Mouse (Mus musculus) heart, embryonic 14.5 days (tissue): ENCODE measurements at regions not wholly inside any gene's neighbourhood (a gene's known extent, or its start where the extent isn't known, plus 50 kb on each side); places are given as distances from the start of the nearest gene placed in this dataset.

ENCODE experiments used
- ATAC-seq: fragments of 200-750 bp; cut with Nextera tagmentation; 2 replicates; pipeline ENCODE4 v1.8.0; 2017; ENCODE audit warnings: low read depth, moderate TSS enrichment; ENCODE audit not compliant: insufficient number of reproducible peaks, insufficient read depth, low FRiP score
- H3K27ac ChIP-seq, 2 experiments: fragments of 200-500 bp in 1 of 2; fragments of 300-500 bp in 1 of 2; sonication (generic) in 1 of 2; replicated peaks in 1 of 2; 2 replicates each; pipeline ENCODE4 v1.5.1; 2012 to 2014; ENCODE audit warnings: low read depth in 2 of 2, low read length in 2 of 2, control low read depth in 1 of 2, mild to moderate bottlenecking in 1 of 2, mixed read lengths in 1 of 2; ENCODE audit not compliant: control insufficient read depth in 1 of 2, insufficient read depth in 1 of 2
- H3K27me3 ChIP-seq: fragments of 300-500 bp; sonication (generic); 2 replicates; pipeline ENCODE4 v1.6.1; 2014; ENCODE audit warnings: mild to moderate bottlenecking, low read length, control low read depth; ENCODE audit not compliant: control insufficient read depth, insufficient read depth
- H3K36me3 ChIP-seq: fragments of 300-500 bp; sonication (generic); 2 replicates; pipeline ENCODE4 v1.6.1; 2014; ENCODE audit warnings: mild to moderate bottlenecking, control low read depth, low read length, mixed read lengths; ENCODE audit not compliant: control insufficient read depth, insufficient read depth
- H3K4me1 ChIP-seq, 2 experiments: fragments of 200-500 bp in 1 of 2; fragments of 300-500 bp in 1 of 2; sonication (generic) in 1 of 2; 2 replicates each; pipeline ENCODE4 v1.6.1; 2012 to 2014; ENCODE audit warnings: low read length in 2 of 2, control low read depth in 1 of 2, mixed read lengths in 1 of 2; ENCODE audit not compliant: control insufficient read depth in 2 of 2, insufficient read depth in 2 of 2
- H3K4me2 ChIP-seq: fragments of 300-500 bp; sonication (generic); 2 replicates; pipeline ENCODE4 v1.6.1; 2014; ENCODE audit warnings: mild to moderate bottlenecking, low read length
- H3K4me3 ChIP-seq, 2 experiments: fragments of 200-500 bp in 1 of 2; fragments of 300-500 bp in 1 of 2; sonication (generic) in 1 of 2; 2 replicates each; pipeline ENCODE4 v1.5.1; 2012 to 2014; ENCODE audit warnings: low read length in 2 of 2, mild to moderate bottlenecking in 2 of 2, control low read depth in 1 of 2, low read depth in 1 of 2, moderate library complexity in 1 of 2; ENCODE audit not compliant: control insufficient read depth in 1 of 2, insufficient read depth in 1 of 2
- H3K9ac ChIP-seq: fragments of 300-500 bp; sonication (generic); 2 replicates; pipeline ENCODE4 v1.6.1; 2014; ENCODE audit warnings: mild to moderate bottlenecking, low read length
- H3K9me3 ChIP-seq: fragments of 300-500 bp; sonication (generic); 2 replicates; pipeline ENCODE4 v1.6.1; 2016; ENCODE audit warnings: low read length, control low read depth; ENCODE audit not compliant: control insufficient read depth
- WGBS: fragments of 180-500 bp; shearing (Covaris S2); extraction: QIAGEN DNeasy Blood & Tissue Kit; methylation state at CpG from one replicate; pipeline ENCODE4 v1.1.7; 2014; 5-methylcytosine and 5-hydroxymethylcytosine counted together

- Histone ChIP-seq H3K27ac (no peak overlapping the region), H3K4me3 (no peak overlapping the region), H3K4me1 (no peaks in the 10 kb centered on the region; a peak in 1 of 4 replicates), H3K36me3 (no peaks in the 10 kb centered on the region), H3K4me2 (no peak overlapping the region), H3K9ac (no peak overlapping the region), H3K27me3 (no peaks in the 10 kb centered on the region), H3K9me3 (no peaks in the 10 kb centered on the region)
- no peak for ATAC-seq
- WGBS, result 71% methylated on average over 2 of the region's 2 CpGs
Observed at GRCm38 (mm10) chr9:33238190-33238589, 602.2 kb downstream of the Ets1 start.

- no peaks in the 10 kb centered on the region for H3K27me3 ChIP-seq
- H3K36me3 ChIP-seq, result no peaks in the 10 kb centered on the region
- ATAC-seq, result no peak
- H3K27ac ChIP-seq, result no peak overlapping the region
- H3K4me1 ChIP-seq, result no peaks in the 10 kb centered on the region; a peak in 1 of 4 replicates
- no peak overlapping the region for H3K9ac ChIP-seq
- no peak overlapping the region for H3K4me3 ChIP-seq
- 49% methylated on average over 2 of the region's 2 CpGs for WGBS
- H3K4me2 ChIP-seq, result no peak overlapping the region
- H3K9me3 ChIP-seq, result no peaks in the 10 kb centered on the region
Observed at GRCm38 (mm10) chr9:33238846-33239245, 602.8 kb downstream of the Ets1 start.

GRCm38 (mm10) chr9:33240506-33240905, 604.5 kb downstream of the Ets1 start:
- Histone ChIP-seq H3K36me3 (no peaks in the 10 kb centered on the region), H3K4me2 (no peak overlapping the region), H3K4me1 (no peaks in the 10 kb centered on the region; a peak in 1 of 4 replicates), H3K27ac (no peak overlapping the region), H3K27me3 (no peaks in the 10 kb centered on the region), H3K4me3 (no peak overlapping the region), H3K9ac (no peak overlapping the region), H3K9me3 (no peaks in the 10 kb centered on the region)
- WGBS, result 47% methylated on average over 1 of the region's 1 CpGs
- ATAC-seq, result no peak

GRCm38 (mm10) chr9:33240914-33241635, 605.1 kb downstream of the Ets1 start:
- no peaks in the 10 kb centered on the region for H3K36me3 ChIP-seq
- ATAC-seq, result no peak
- no peaks in the 10 kb centered on the region for H3K9me3 ChIP-seq
- H3K9ac ChIP-seq, result no peak overlapping the region
- no peaks in the 10 kb centered on the region; a peak in 1 of 4 replicates for H3K4me1 ChIP-seq
- H3K4me2 ChIP-seq, result no peak overlapping the region
- no peak overlapping the region for H3K27ac ChIP-seq
- 65% methylated on average over 3 of the region's 3 CpGs for WGBS
- no peak overlapping the region for H3K4me3 ChIP-seq
- no peaks in the 10 kb centered on the region for H3K27me3 ChIP-seq

DNA sequence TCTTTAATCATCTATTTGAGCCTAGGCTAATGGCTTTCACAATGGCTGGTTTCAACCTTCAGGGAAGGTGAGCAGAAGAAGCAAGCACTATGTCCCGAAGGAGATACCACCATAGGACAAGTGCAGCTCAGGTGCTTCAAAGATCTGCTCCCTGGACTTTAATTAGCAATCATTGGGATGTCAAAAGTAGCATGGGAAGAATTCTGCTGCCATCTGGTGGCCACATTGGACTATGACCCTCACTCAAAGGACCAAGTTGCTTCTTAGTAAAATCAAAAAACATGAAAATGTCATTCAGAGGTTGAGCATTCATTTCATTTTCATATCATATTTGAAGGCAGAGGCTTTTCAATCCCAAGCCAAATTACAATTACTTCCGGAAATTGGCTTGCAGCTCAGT, 610.9 kb downstream of the Ets1 start:
- no peak for ATAC-seq
- Histone ChIP-seq H3K27me3 (no peaks in the 10 kb centered on the region), H3K36me3 (no peaks in the 10 kb centered on the region), H3K4me1 (no peaks in the 10 kb centered on the region; a peak in 1 of 4 replicates), H3K4me2 (no peak overlapping the region), H3K9me3 (0 out of 2 replicates have a peak, but pooled peaks cover 2% of the 10 kb centered on the region), H3K9ac (no peak overlapping the region), H3K4me3 (no peak overlapping the region), H3K27ac (no peak overlapping the region)
- WGBS, result 19% methylated on average over 2 of the region's 2 CpGs

- H3K9me3 ChIP-seq, result no peaks in the 10 kb centered on the region
- no peak overlapping the region for H3K4me2 ChIP-seq
- WGBS, result 53% methylated on average over 6 of the region's 6 CpGs
- no peak overlapping the region for H3K4me3 ChIP-seq
- no peaks in the 10 kb centered on the region for H3K27me3 ChIP-seq
- ATAC-seq, result no peak
- H3K36me3 ChIP-seq, result no peaks in the 10 kb centered on the region
- no peak overlapping the region for H3K9ac ChIP-seq
- no peak overlapping the region for H3K27ac ChIP-seq
- no peaks in the 10 kb centered on the region for H3K4me1 ChIP-seq
Observed at GRCm38 (mm10) chr9:33258241-33258640, 622.2 kb downstream of the Ets1 start.

- H3K36me3 ChIP-seq, result no peaks in the 10 kb centered on the region
- H3K4me2 ChIP-seq, result no peak overlapping the region
- no peaks in the 10 kb centered on the region for H3K27me3 ChIP-seq
- no peak overlapping the region for H3K27ac ChIP-seq
- H3K9ac ChIP-seq, result no peak overlapping the region
- 23% methylated on average over 4 of the region's 4 CpGs for WGBS
- H3K4me1 ChIP-seq, result no peaks in the 10 kb centered on the region
- H3K9me3 ChIP-seq, result no peaks in the 10 kb centered on the region
- H3K4me3 ChIP-seq, result no peak overlapping the region
- ATAC-seq, result no peak
Observed at GRCm38 (mm10) chr9:33260171-33260570, 624.1 kb downstream of the Ets1 start.

DNA sequence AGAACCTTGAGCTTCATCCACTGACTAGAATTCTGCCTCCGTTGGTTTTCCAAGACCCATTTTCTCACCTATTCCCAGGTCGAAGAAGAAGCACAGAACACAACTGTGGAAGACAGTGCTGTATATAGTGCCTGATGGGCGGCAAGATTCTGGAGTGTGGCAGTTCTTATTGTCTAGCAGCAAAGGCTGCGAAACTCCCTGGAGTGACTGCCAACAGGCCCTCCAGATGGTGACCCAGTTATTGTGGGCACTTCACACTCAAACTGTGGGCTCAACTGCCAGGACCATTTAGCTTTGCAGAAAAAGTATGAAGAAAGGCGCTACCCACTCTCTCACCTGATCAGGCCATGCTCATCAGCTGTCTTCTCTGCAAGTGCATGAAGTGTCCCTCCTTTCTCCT, 653.4 kb downstream of the Ets1 start:
- H3K27ac ChIP-seq, result no peak overlapping the region
- H3K9me3 ChIP-seq, result no peaks in the 10 kb centered on the region
- no peaks in the 10 kb centered on the region for H3K27me3 ChIP-seq
- 77% methylated on average over 5 of the region's 5 CpGs for WGBS
- H3K4me1 ChIP-seq, result no peaks in the 10 kb centered on the region
- no peak overlapping the region for H3K9ac ChIP-seq
- H3K4me2 ChIP-seq, result no peak overlapping the region
- H3K36me3 ChIP-seq, result no peaks in the 10 kb centered on the region
- H3K4me3 ChIP-seq, result no peak overlapping the region
- no peak for ATAC-seq
